Comparison of ENCODE assay signal across 32 mouse cellular contexts in genomic region chr7:135158381-135158780, GRCm38 (mm10).
"Had no signal": no experiment of that assay in that cellular context is flagged by ENCODE, and none has a peak within 500 bp of the region (broad histone marks: within the 10 kb centered on the region; RNA-seq: fewer than 3 reads in every experiment).

No protein-coding gene starts in this region.

- H3K4me2 ChIP-seq: limb, embryonic 12.5 days; limb, embryonic 13.5 days; limb, embryonic 15.5 days; liver, embryonic 11.5 days; liver, embryonic 12.5 days; liver, embryonic 13.5 days; liver, embryonic 15.5 days; lung, embryonic 14.5 days; lung, embryonic 15.5 days; midbrain, embryonic 12.5 days; midbrain, embryonic 13.5 days; midbrain, embryonic 15.5 days; neural tube, embryonic 12.5 days had no signal

- H3K27me3 ChIP-seq: limb, embryonic 12.5 days; limb, embryonic 13.5 days; limb, embryonic 15.5 days; liver, embryonic 12.5 days; liver, embryonic 13.5 days; liver, embryonic 15.5 days; lung, embryonic 15.5 days; megakaryocyte, embryonic 14.5 days; midbrain, embryonic 12.5 days; midbrain, embryonic 13.5 days; midbrain, embryonic 15.5 days; neural tube, embryonic 12.5 days had no signal

- H3K27ac ChIP-seq: left cerebral cortex, adult 2 months; limb, embryonic 10.5 days; limb, embryonic 12.5 days; limb, embryonic 13.5 days; limb, embryonic 15.5 days; liver, embryonic 12.5 days; liver, embryonic 13.5 days; liver, embryonic 14.5 days; liver, embryonic 15.5 days; lung, embryonic 15.5 days; macrophage; midbrain, embryonic 10.5 days; midbrain, embryonic 12.5 days; midbrain, embryonic 13.5 days; midbrain, embryonic 15.5 days; neural tube, embryonic 12.5 days had no signal

- DNase-seq: left cerebral cortex, postnatal 4 days; liver; liver, embryonic 13.5 days; liver, postnatal 0 days; lung, adult 18-20 months; lung, adult 2 months; lung, embryonic 14.5 days; lung, postnatal 10 days; lung, postnatal 14 days; lung, postnatal 36 days; lung, postnatal 4 days; midbrain, embryonic 14.5 days had no signal

- H3K36me3 ChIP-seq: liver, embryonic 12.5 days; liver, embryonic 13.5 days; liver, embryonic 15.5 days; midbrain, embryonic 10.5 days; midbrain, embryonic 12.5 days; midbrain, embryonic 13.5 days; midbrain, embryonic 15.5 days; neural tube, embryonic 12.5 days had no signal

- H3K9me3 ChIP-seq: limb, embryonic 10.5 days; limb, embryonic 12.5 days; limb, embryonic 13.5 days; limb, embryonic 15.5 days; liver, embryonic 12.5 days; liver, embryonic 13.5 days; liver, embryonic 15.5 days; lung, embryonic 15.5 days; megakaryocyte, embryonic 14.5 days; midbrain, embryonic 10.5 days; midbrain, embryonic 12.5 days; midbrain, embryonic 13.5 days; midbrain, embryonic 15.5 days; neural tube, embryonic 12.5 days had no signal

- H3K4me1 ChIP-seq: limb, embryonic 15.5 days; liver, embryonic 12.5 days; liver, embryonic 13.5 days; liver, embryonic 15.5 days; lung, embryonic 15.5 days; megakaryocyte, embryonic 14.5 days; midbrain, embryonic 12.5 days; midbrain, embryonic 13.5 days; midbrain, embryonic 15.5 days; neural tube, embryonic 12.5 days had no signal

- H3K4me3 ChIP-seq: left cerebral cortex, adult 2 months; limb, embryonic 10.5 days; limb, embryonic 12.5 days; limb, embryonic 13.5 days; limb, embryonic 15.5 days; liver, embryonic 12.5 days; liver, embryonic 13.5 days; liver, embryonic 15.5 days; lung, embryonic 15.5 days; megakaryocyte, embryonic 14.5 days; midbrain, embryonic 10.5 days; midbrain, embryonic 12.5 days; midbrain, embryonic 13.5 days; midbrain, embryonic 15.5 days; myocyte; neural tube, embryonic 12.5 days had no signal

- ATAC-seq: liver, embryonic 12.5 days; liver, postnatal 0 days; lung, postnatal 0 days; midbrain, embryonic 13.5 days; midbrain, embryonic 15.5 days; midbrain, embryonic 16.5 days had no signal

- H3K9ac ChIP-seq: limb, embryonic 12.5 days; limb, embryonic 13.5 days; limb, embryonic 15.5 days; liver, embryonic 12.5 days; liver, embryonic 13.5 days; liver, embryonic 14.5 days; liver, embryonic 15.5 days; liver, postnatal 0 days; lung, embryonic 14.5 days; lung, embryonic 15.5 days; midbrain, embryonic 12.5 days; midbrain, embryonic 13.5 days; midbrain, embryonic 15.5 days; neural tube, embryonic 12.5 days had no signal
